17 mouse cellular contexts compared by ENCODE assay signal in the genomic region with DNA sequence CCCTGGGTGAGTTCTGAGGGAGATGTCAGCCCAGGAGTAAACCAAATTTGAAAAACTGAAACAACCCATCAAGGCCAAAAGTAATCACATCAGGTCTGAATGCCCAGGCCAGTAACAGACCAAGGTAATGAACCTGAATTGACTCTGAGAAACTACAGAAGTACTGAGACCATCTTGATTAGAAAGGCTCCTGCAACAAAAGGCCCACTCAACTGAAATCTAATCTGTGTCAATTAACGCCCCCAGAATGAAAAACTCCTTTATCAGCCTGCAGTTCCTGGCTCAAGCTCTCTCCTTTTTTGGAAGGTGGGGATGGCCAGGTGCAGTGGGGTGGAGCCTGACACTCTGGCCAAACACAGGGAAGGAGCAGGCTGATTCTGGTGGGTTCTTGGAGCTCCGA. TPM values are rescaled to one million over a fixed set of nuclear protein-coding genes. Genes with fewer than 3 reads are reported as not detected.
DNase-seq lines count a peak whose midpoint lies in the region; ATAC-seq and TF ChIP-seq lines count a peak whose summit lies in the region.
"Had no signal": no experiment of that assay in that cellular context is flagged by ENCODE, and none has a peak within 500 bp of the region (broad histone marks: within the 10 kb centered on the region; RNA-seq: fewer than 3 reads in every experiment).

No protein-coding gene starts in this region.

- H3K4me1 ChIP-seq in hindbrain, embryonic 10.5 days (replicated peaks) = peaks cover 49% of the 10 kb centered on the region
- H3K4me1 ChIP-seq in hindbrain, postnatal 0 days (ENCODE audit: insufficient read depth, low read length) = no peaks in the 10 kb centered on the region
- peaks cover 45% of the 10 kb centered on the region for H3K4me1 ChIP-seq in midbrain, embryonic 12.5 days
- no peaks in the 10 kb centered on the region for H3K4me1 ChIP-seq in midbrain, embryonic 16.5 days (ENCODE audit: control insufficient read depth, insufficient read depth, low read length)
- peaks cover 19% of the 10 kb centered on the region for H3K4me1 ChIP-seq in forebrain, embryonic 11.5 days (replicated peaks; ENCODE audit: control insufficient read depth, insufficient read depth, low read length)

- peak overlapping the region; percentile 72 for H3K27ac ChIP-seq in hindbrain, embryonic 10.5 days
- no peak overlapping the region for H3K27ac ChIP-seq in hindbrain, postnatal 0 days
- H3K27ac ChIP-seq in midbrain, embryonic 12.5 days (replicated peaks) = 0 out of 2 replicates have a peak overlapping the region, but pooled peaks have one; percentile 39
- no peak overlapping the region for H3K27ac ChIP-seq in midbrain, embryonic 16.5 days (ENCODE audit: low read length)
- H3K27ac ChIP-seq in forebrain, embryonic 11.5 days (ENCODE audit: low read depth, low read length) = no peak overlapping the region
- H3K27ac ChIP-seq: gastrocnemius, adult 2 months; hindbrain, embryonic 14.5 days; left cerebral cortex, adult 2 months; liver, embryonic 13.5 days; neural tube, embryonic 12.5 days had no signal

- no peak for ATAC-seq in hindbrain, postnatal 0 days
- no peak for ATAC-seq in midbrain, embryonic 12.5 days (ENCODE audit: low FRiP score, low read depth)
- no peak for ATAC-seq in midbrain, embryonic 16.5 days
- ATAC-seq in forebrain, embryonic 11.5 days (replicated peaks; ENCODE audit: low FRiP score) = peak; percentile 47
- ATAC-seq: intestine, embryonic 16.5 days had no signal

- H3K9me3 ChIP-seq in hindbrain, embryonic 10.5 days = no peaks in the 10 kb centered on the region
- H3K9me3 ChIP-seq in hindbrain, postnatal 0 days (ENCODE audit: low read length) = no peaks in the 10 kb centered on the region
- no peaks in the 10 kb centered on the region for H3K9me3 ChIP-seq in midbrain, embryonic 12.5 days
- no peaks in the 10 kb centered on the region for H3K9me3 ChIP-seq in midbrain, embryonic 16.5 days (replicated peaks; ENCODE audit: control insufficient read depth, low read length, poor library complexity, severe bottlenecking)
- H3K9me3 ChIP-seq in forebrain, embryonic 11.5 days (ENCODE audit: control insufficient read depth, low read length) = no peaks in the 10 kb centered on the region
- H3K9me3 ChIP-seq: liver, embryonic 13.5 days; neural tube, embryonic 12.5 days had no signal

- WGBS in hindbrain, embryonic 10.5 days = 37% methylated on average over 2 of the region's 2 CpGs
- 34% methylated on average over 2 of the region's 2 CpGs for WGBS in hindbrain, postnatal 0 days
- 28% methylated on average over 2 of the region's 2 CpGs for WGBS in midbrain, embryonic 12.5 days
- 43% methylated on average over 2 of the region's 2 CpGs for WGBS in midbrain, embryonic 16.5 days
- WGBS in forebrain, embryonic 11.5 days = 15% methylated on average over 2 of the region's 2 CpGs

- no peak overlapping the region for H3K9ac ChIP-seq in hindbrain, postnatal 0 days (replicated peaks; ENCODE audit: low read length)
- no peak overlapping the region for H3K9ac ChIP-seq in midbrain, embryonic 12.5 days (replicated peaks)
- no peak overlapping the region for H3K9ac ChIP-seq in midbrain, embryonic 16.5 days (ENCODE audit: low read depth, low read length)
- H3K9ac ChIP-seq in forebrain, embryonic 11.5 days (ENCODE audit: low read length) = no peak overlapping the region
- H3K9ac ChIP-seq: hindbrain, embryonic 14.5 days; liver, embryonic 13.5 days; neural tube, embryonic 12.5 days had no signal

- no peak for TF ChIP-seq CTCF in hindbrain, postnatal 0 days (IDR thresholded peaks at IDR 0.05; ENCODE audit: low read depth)

- DNase-seq in hindbrain, embryonic 10.5 days (ENCODE audit: low spot score) = no peak
- no peak for DNase-seq in hindbrain, postnatal 0 days (ENCODE audit: low spot score)
- no peak for DNase-seq in forebrain, embryonic 11.5 days (ENCODE audit: low spot score)
- DNase-seq in layer of hippocampus, adult 18-20 months (ENCODE audit: low spot score in 2 of 2) = no peak
- DNase-seq in thymus, postnatal 14 days = no peak
- DNase-seq: adrenal gland, postnatal 36 days; cerebellum, adult 9-10 months; gastrocnemius, adult 2 months; heart, adult 11 months; liver, embryonic 13.5 days; right cerebral cortex, postnatal 25 days had no signal

- no peak overlapping the region for H3K4me2 ChIP-seq in hindbrain, postnatal 0 days (ENCODE audit: low read depth, low read length)
- no peak overlapping the region for H3K4me2 ChIP-seq in midbrain, embryonic 12.5 days (replicated peaks)
- H3K4me2 ChIP-seq in midbrain, embryonic 16.5 days (ENCODE audit: low read length) = no peak overlapping the region
- H3K4me2 ChIP-seq in forebrain, embryonic 11.5 days (ENCODE audit: low read depth, low read length, severe bottlenecking) = no peak overlapping the region
- H3K4me2 ChIP-seq: hindbrain, embryonic 14.5 days; liver, embryonic 13.5 days; neural tube, embryonic 12.5 days had no signal

- no peak overlapping the region for H3K4me3 ChIP-seq in hindbrain, embryonic 10.5 days
- no peak overlapping the region for H3K4me3 ChIP-seq in hindbrain, postnatal 0 days (ENCODE audit: low read length)
- no peak overlapping the region for H3K4me3 ChIP-seq in midbrain, embryonic 12.5 days
- H3K4me3 ChIP-seq in midbrain, embryonic 16.5 days (ENCODE audit: low read depth, low read length) = no peak overlapping the region
- H3K4me3 ChIP-seq in forebrain, embryonic 11.5 days (ENCODE audit: low read depth, low read length) = no peak overlapping the region
- H3K4me3 ChIP-seq: gastrocnemius, adult 2 months; left cerebral cortex, adult 2 months; liver, embryonic 13.5 days; neural tube, embryonic 12.5 days had no signal

- H3K36me3 ChIP-seq in hindbrain, embryonic 10.5 days = no peaks in the 10 kb centered on the region
- H3K36me3 ChIP-seq in hindbrain, postnatal 0 days (ENCODE audit: insufficient read depth, low read length) = no peaks in the 10 kb centered on the region
- H3K36me3 ChIP-seq in midbrain, embryonic 12.5 days = no peaks in the 10 kb centered on the region
- no peaks in the 10 kb centered on the region for H3K36me3 ChIP-seq in midbrain, embryonic 16.5 days (ENCODE audit: control insufficient read depth, insufficient read depth, low read length)
- no peaks in the 10 kb centered on the region for H3K36me3 ChIP-seq in forebrain, embryonic 11.5 days (ENCODE audit: control insufficient read depth, insufficient read depth, low read length)
- H3K36me3 ChIP-seq: liver, embryonic 13.5 days; neural tube, embryonic 12.5 days had no signal

- H3K27me3 ChIP-seq in hindbrain, embryonic 10.5 days (ENCODE audit: insufficient read depth, poor library complexity, severe bottlenecking) = no peaks in the 10 kb centered on the region
- no peaks in the 10 kb centered on the region for H3K27me3 ChIP-seq in hindbrain, postnatal 0 days (ENCODE audit: insufficient read depth, low read length)
- no peaks in the 10 kb centered on the region for H3K27me3 ChIP-seq in midbrain, embryonic 12.5 days
- no peaks in the 10 kb centered on the region for H3K27me3 ChIP-seq in midbrain, embryonic 16.5 days (ENCODE audit: control insufficient read depth, insufficient read depth, low read depth, low read length)
- H3K27me3 ChIP-seq in forebrain, embryonic 11.5 days (ENCODE audit: control insufficient read depth, insufficient read depth, low read length) = no peaks in the 10 kb centered on the region
- H3K27me3 ChIP-seq: liver, embryonic 13.5 days; neural tube, embryonic 12.5 days had no signal

RNA-seq across cellular contexts. Expression of a gene that starts 45.7 kb away (rescaled TPM):
- polyA plus RNA-seq in hindbrain, embryonic 10.5 days (2016; fragmentation: Nextera tagmentation; extraction: Ambion mirVana) = 20.8 and 22.1 TPM in 2 replicates
- 17.7 and 22.8 TPM in 2 replicates for total RNA-seq in hindbrain, postnatal 0 days (2014; rRNA removed)
- 7.6 and 7.9 TPM in 2 replicates for polyA plus RNA-seq in hindbrain, postnatal 0 days (2015; fragmentation: Nextera tagmentation; extraction: Ambion mirVana)
- 17.3 and 21.2 TPM in 2 replicates for polyA plus RNA-seq in midbrain, embryonic 12.5 days (2016; fragmentation: Nextera tagmentation; extraction: Ambion mirVana)
- 10.1 and 12.8 TPM in 2 replicates for polyA plus RNA-seq in midbrain, embryonic 16.5 days (2015; fragmentation: Nextera tagmentation; extraction: Ambion mirVana)
- polyA plus RNA-seq in forebrain, embryonic 11.5 days (2014; fragmentation: Nextera tagmentation; extraction: Ambion mirVana) = 16.1 and 17.9 TPM in 2 replicates
- total RNA-seq in layer of hippocampus, adult 18-20 months (2021) = 10 to 100 TPM; 19.1 to 20.2 TPM

Comparison
In these comparisons a context has a peak if more than half of its experiments do, and no peak if none do; other contexts are left out.
1. H3K27ac ChIP-seq: peak in hindbrain, embryonic 10.5 days (single experiment) and midbrain, embryonic 12.5 days (single experiment); none in hindbrain, postnatal 0 days (single experiment), midbrain, embryonic 16.5 days (single experiment) and forebrain, embryonic 11.5 days (single experiment).